Mouse (Mus musculus) neural tube, embryonic 11.5 days (tissue): ENCODE data around the gene Spn. TPM values are rescaled to one million over a fixed set of nuclear protein-coding genes. Genes with fewer than 3 reads are reported as not detected.

Experiments
- ATAC-seq: fragments of 200-750 bp; cut with Nextera tagmentation; 2 replicates; pipeline ENCODE4 v1.8.0; 2017; ENCODE audit warnings: moderate number of reproducible peaks, mild to moderate bottlenecking, moderate TSS enrichment, moderate library complexity; ENCODE audit not compliant: insufficient read depth, low FRiP score, low TSS enrichment
- DNase-seq: peaks from one replicate; pipeline ENCODE4 v3.0.0-alpha.2; 2015; ENCODE audit warnings: low spot score
- H3K27ac ChIP-seq: fragments of 300-500 bp; sonication (generic); 2 replicates; pipeline ENCODE4 v1.5.1; 2014; ENCODE audit warnings: low read depth, mild to moderate bottlenecking, low read length
- H3K27me3 ChIP-seq: fragments of 300-500 bp; sonication (generic); 2 replicates; pipeline ENCODE4 v1.6.1; 2014; ENCODE audit warnings: mild to moderate bottlenecking, low read length, mixed read lengths; ENCODE audit not compliant: control insufficient read depth, insufficient read depth
- H3K36me3 ChIP-seq: fragments of 300-500 bp; sonication (generic); 2 replicates; pipeline ENCODE4 v1.6.1; 2014; ENCODE audit warnings: mild to moderate bottlenecking, low read length, moderate library complexity, mixed read lengths; ENCODE audit not compliant: control insufficient read depth, insufficient read depth
- H3K4me1 ChIP-seq: fragments of 300-500 bp; sonication (generic); 2 replicates; pipeline ENCODE4 v1.6.1; 2014; ENCODE audit warnings: low read length, mixed read lengths; ENCODE audit not compliant: control insufficient read depth, insufficient read depth
- H3K4me2 ChIP-seq: fragments of 300-500 bp; sonication (generic); 2 replicates; pipeline ENCODE4 v1.6.1; 2014; ENCODE audit warnings: low read depth, mild to moderate bottlenecking, moderate library complexity
- H3K4me3 ChIP-seq: fragments of 300-500 bp; sonication (generic); 2 replicates; pipeline ENCODE4 v1.5.1; 2014; ENCODE audit warnings: low read depth, low read length
- H3K9ac ChIP-seq: fragments of 300-500 bp; sonication (generic); 2 replicates; pipeline ENCODE4 v1.6.1; 2014; ENCODE audit warnings: mild to moderate bottlenecking, low read length
- H3K9me3 ChIP-seq: fragments of 300-500 bp; sonication (generic); 2 replicates; pipeline ENCODE4 v1.6.1; 2016; ENCODE audit warnings: low read length; ENCODE audit not compliant: control insufficient read depth
- WGBS: fragments of 180-500 bp; shearing (Covaris S2); extraction: QIAGEN DNeasy Blood & Tissue Kit; methylation state at CpG from one replicate; pipeline ENCODE4 v1.1.7; 2014; 5-methylcytosine and 5-hydroxymethylcytosine counted together
- polyA plus RNA-seq: library from polyadenylated mRNA; unstranded; fragments of >200 nt; fragmentation: Nextera tagmentation; extraction: Ambion mirVana; gene quantifications from 2 replicates; pipeline ENCODE4 v1.2.1, GENCODE M21; 2014

Spn gene
- polyA plus RNA-seq, 1 experiment from 2014 or later, result 0.27 TPM

DNA sequence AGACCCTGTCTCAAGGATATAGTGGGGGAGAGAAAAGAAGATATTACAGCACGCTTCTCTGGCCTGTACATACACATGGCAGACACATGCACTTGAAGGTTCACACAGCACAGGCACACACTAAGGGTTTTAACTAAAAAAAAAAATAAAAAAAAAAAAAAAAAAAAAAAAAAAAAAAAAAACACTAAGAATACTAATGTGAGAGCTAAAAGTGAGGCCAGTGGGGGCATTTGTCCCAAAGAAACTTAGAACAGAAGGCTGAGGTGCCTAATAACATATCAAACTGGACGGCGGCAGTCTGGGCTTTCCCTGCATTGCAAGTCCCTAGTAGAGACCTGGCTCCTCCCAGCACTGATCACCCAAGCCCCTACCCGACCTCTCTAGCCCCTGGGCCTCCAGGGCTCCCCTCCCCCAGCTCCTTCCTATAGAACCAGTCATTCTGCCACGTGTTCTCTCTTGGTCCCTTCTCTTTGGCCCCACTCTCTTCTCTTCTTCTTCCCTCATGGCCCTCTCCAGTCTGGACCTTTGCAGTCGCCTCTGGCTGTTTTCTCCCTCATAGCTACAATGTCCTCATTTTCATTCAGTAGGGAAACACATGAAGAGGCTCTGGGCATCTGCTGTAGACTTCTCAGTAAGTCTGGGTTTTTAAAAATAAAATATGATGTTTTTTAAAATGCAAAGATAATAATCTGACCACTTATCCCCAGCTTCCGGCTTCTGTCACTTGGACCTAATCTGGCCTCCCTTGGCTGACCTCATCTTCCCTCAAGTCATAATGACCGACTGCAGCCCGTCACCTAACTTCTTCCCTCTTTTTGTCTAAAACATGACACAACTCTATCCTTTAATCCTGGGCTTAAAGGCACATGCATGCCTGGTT, 8.0 kb upstream of the Spn start:
- H3K27ac ChIP-seq, result no peak overlapping the region
- DNase-seq (no peak), ATAC-seq (no peak)
- H3K36me3 ChIP-seq, result no peaks in the 10 kb centered on the region
- H3K4me1 ChIP-seq, result no peaks in the 10 kb centered on the region
- H3K27me3 ChIP-seq, result no peaks in the 10 kb centered on the region
- no peaks in the 10 kb centered on the region for H3K9me3 ChIP-seq
- H3K4me2 ChIP-seq, result no peak overlapping the region
- WGBS, result 58% methylated on average over 9 of the region's 9 CpGs
- no peak overlapping the region for H3K9ac ChIP-seq
- H3K4me3 ChIP-seq, result no peak overlapping the region

DNA sequence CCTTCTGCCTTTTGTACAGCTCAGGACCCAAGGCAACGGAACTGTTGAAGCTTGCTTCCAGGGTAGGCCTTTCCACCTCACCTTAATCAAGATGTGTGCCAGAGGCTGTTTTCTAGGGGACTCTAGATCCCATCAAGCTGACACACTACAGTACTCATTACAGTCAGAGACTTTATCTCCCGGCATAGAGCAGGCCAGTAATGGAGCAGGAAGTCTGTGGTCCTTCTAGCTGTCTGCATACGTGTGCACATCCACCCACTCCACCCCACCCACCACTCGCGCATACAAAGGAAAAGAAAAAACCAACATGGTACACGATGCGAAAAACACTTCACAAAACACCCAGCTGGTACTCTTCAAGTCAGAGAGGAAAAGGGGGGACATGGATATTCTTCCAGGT, 6.8 kb upstream of the Spn start:
- Histone ChIP-seq H3K4me1 (no peaks in the 10 kb centered on the region), H3K36me3 (no peaks in the 10 kb centered on the region), H3K4me2 (no peak overlapping the region), H3K27me3 (no peaks in the 10 kb centered on the region), H3K9ac (no peak overlapping the region), H3K9me3 (no peaks in the 10 kb centered on the region), H3K4me3 (no peak overlapping the region), H3K27ac (no peak overlapping the region)
- ATAC-seq (no peak), DNase-seq (no peak)
- 87% methylated on average over 7 of the region's 7 CpGs for WGBS

DNA sequence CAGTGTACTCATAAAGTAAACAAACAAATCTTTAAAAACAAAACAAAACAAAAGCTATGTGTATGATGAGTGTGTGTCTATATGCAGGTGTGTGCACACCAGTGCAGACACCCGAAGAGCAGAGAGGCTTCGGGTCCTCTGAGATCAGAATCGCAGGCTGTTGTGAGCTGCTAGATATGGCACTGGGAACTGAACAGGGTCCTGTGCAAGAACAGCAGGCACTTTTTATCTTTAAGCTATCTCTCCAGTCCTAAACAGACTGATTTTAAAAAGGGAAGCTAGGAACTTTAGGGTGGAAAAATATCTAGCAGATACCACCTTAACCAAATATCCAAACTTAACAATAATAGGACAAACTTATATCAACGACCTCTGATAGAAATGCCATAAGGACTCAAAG, 5.0 kb upstream of the Spn start:
- Histone ChIP-seq H3K27me3 (no peaks in the 10 kb centered on the region), H3K9me3 (no peaks in the 10 kb centered on the region), H3K4me2 (no peak overlapping the region), H3K9ac (no peak overlapping the region), H3K27ac (no peak overlapping the region), H3K4me1 (no peaks in the 10 kb centered on the region), H3K36me3 (no peaks in the 10 kb centered on the region), H3K4me3 (no peak overlapping the region)
- DNase-seq, result no peak
- WGBS, result 90% methylated on average over 4 of the region's 4 CpGs
- no peak for ATAC-seq

DNA sequence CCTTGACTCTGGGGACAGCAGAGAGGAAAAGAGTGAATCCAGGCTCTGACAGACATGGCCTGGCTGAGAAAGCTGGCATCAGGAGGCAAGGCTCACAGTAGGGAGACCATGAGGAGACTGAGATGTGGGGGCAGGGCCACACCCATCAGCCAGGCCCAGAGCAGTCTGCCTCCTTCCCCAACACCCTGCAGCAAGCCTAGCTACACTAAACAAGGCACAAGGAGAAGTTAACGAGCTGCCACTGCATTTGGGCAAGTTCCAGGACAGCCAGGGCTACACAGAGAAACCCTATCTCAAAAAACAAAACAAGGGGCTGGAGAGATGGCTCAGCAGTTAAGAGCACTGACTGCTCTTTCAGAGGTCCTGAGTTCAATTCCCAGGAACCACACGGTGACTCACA, 4.6 kb upstream of the Spn start:
- Histone ChIP-seq H3K27ac (no peak overlapping the region), H3K4me2 (no peak overlapping the region), H3K36me3 (no peaks in the 10 kb centered on the region), H3K4me1 (no peaks in the 10 kb centered on the region), H3K9ac (no peak overlapping the region), H3K9me3 (no peaks in the 10 kb centered on the region), H3K27me3 (no peaks in the 10 kb centered on the region), H3K4me3 (no peak overlapping the region)
- whole genome bisulfite sequencing, result 60% methylated on average over 2 of the region's 2 CpGs
- no peak for ATAC-seq
- no peak for DNase-seq

DNA sequence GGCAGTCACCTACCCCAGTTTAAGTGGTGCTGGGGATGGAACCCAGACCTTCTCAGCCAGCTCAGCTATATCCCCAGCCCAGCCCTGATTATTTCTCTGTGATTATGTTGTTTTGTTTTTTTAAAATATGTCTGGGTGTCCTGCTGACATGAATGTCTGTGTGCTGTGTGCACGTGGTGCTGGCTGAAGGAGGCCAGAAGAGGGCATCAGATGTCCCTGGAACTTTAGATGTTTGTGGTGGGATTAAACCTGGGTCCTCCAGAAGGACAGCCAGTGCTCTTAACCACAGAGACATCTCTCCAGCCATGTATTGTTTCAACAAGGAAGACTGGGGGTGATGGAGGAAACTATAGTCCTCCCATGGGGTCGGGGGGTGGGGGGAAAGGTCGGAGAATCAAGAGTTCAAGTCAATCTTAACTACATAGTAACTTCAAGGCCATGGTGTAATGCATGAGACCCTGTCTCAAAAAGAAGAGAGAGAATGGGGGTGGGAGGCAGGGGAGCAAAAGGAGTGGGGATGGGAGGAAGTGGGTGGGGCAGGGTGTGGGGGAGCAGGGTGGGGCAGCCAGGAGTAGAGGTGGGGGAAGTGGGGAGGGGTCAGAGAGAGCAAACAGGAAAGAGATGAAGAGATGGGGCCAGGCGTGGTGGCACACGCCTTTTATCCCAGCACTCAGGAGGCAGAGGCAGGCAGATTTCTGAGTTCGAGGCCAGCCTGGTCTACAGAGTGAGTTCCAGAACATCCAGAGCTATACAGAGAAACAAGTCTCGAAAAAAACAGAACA, 3.2 kb upstream of the Spn start:
- 75% methylated on average over 7 of the region's 7 CpGs for WGBS
- Histone ChIP-seq H3K36me3 (no peaks in the 10 kb centered on the region), H3K4me1 (no peaks in the 10 kb centered on the region), H3K4me3 (no peak overlapping the region), H3K9ac (no peak overlapping the region), H3K27ac (no peak overlapping the region), H3K4me2 (no peak overlapping the region), H3K27me3 (no peaks in the 10 kb centered on the region), H3K9me3 (no peaks in the 10 kb centered on the region)
- ATAC-seq (no peak), DNase-seq (no peak)

DNA sequence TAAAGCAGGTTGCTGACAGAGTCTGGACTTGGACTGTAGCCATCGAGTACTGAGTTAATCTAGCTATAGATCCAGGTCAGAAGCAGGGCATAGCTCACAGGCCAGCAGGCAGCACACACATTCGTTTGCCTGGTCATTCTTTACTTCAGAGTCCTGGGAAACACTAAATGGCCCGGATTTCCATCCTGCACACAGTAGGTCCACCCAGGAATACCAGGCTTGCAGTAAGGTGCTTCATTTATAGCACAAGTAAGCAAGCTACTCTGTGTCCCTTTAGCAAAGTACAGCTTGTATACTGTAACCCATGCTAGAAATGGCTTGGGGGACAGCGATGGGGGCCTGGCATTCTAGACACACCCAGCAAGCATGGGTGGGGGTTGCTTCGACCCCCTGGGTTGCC, 1.9 kb upstream of the Spn start:
- Histone ChIP-seq H3K27me3 (no peaks in the 10 kb centered on the region), H3K27ac (no peak overlapping the region), H3K4me2 (no peak overlapping the region), H3K9me3 (no peaks in the 10 kb centered on the region), H3K4me3 (no peak overlapping the region), H3K9ac (no peak overlapping the region), H3K36me3 (no peaks in the 10 kb centered on the region), H3K4me1 (no peaks in the 10 kb centered on the region)
- 64% methylated on average over 5 of the region's 5 CpGs for WGBS
- ATAC-seq (no peak), DNase-seq (no peak)

DNA sequence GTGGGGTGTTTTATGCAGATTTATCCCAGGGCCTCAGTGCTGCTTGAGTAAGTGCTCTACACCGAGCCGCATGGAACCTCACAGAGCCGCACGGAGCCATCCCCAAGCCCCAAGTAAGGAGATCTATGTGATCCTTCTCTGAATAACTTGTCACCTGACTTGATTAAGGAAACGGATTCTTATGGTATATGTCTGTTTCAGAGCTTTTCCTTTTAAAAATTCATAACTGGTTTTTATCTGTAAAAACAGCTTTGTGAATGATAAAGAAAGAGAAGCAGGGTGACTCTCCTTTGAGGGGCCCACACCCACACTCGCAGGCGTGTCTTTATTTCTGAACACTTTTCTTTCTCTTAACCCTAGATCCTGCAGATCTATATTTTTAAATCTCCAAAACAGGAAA, 1.5 kb upstream of the Spn start:
- Histone ChIP-seq H3K4me3 (no peak overlapping the region), H3K27me3 (no peaks in the 10 kb centered on the region), H3K27ac (no peak overlapping the region), H3K4me1 (no peaks in the 10 kb centered on the region), H3K36me3 (no peaks in the 10 kb centered on the region), H3K9ac (no peak overlapping the region), H3K4me2 (no peak overlapping the region), H3K9me3 (no peaks in the 10 kb centered on the region)
- 91% methylated on average over 7 of the region's 7 CpGs for WGBS
- no peak for ATAC-seq
- DNase-seq, result no peak

DNA sequence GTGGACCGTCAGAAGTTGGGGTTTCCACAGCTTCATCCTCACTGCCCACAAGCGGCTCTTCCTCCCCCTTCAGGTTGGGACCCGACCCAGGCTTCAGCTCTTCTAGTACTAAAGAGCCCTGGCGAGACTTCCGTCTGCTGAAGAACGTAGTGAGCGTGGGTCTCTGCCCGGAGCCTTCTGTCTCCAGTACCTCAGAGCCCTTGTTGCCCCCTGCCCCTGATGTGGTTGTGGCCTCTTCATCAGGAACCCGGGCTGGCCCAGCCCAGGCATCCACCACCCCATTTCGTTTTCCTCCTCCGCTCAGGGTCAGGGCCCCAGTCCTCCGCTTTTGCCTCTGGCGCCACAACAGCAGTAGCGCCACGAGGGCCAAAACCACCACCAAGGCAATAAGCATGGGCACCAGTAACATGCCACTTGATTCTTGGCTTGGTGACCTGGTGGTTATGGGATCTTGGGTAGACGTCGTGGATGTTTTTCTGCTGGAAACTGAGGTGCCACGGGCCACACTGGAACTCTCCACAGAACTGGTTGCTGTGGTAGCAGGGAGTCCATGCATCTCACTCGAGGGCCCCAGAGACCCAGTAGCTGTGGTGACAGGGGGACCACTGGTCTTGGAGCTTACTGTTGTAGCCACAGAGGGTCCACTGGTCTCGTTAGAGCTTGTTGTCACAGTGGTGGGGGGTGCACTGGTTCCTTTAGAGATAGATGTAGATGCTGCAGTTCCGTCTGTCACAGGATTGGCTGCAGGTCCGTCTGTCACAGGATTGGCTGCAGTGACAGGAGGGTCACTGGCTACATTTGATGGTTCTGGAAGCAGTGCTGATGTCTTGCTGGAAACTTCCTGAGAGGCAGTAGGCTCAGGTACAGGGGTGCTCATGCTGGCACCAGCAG, 1.2 kb downstream of the Spn start:
- WGBS, result 88% methylated on average over 22 of the region's 22 CpGs
- H3K27ac ChIP-seq, result no peak overlapping the region
- no peaks in the 10 kb centered on the region for H3K36me3 ChIP-seq
- H3K9me3 ChIP-seq, result no peaks in the 10 kb centered on the region
- no peaks in the 10 kb centered on the region for H3K27me3 ChIP-seq
- no peaks in the 10 kb centered on the region for H3K4me1 ChIP-seq
- no peak for ATAC-seq
- H3K4me3 ChIP-seq, result no peak overlapping the region
- no peak overlapping the region for H3K9ac ChIP-seq
- no peak overlapping the region for H3K4me2 ChIP-seq
- DNase-seq, result no peak
